Mouse (Mus musculus) neural tube, embryonic 12.5 days (tissue): ENCODE results near the gene Esyt1. TPM values are rescaled to one million over a fixed set of nuclear protein-coding genes. Genes with fewer than 3 reads are reported as not detected.
"Not testable (repeated sequence)": the region's sequence is repeated elsewhere in the genome, so short reads cannot be mapped to it uniquely, and the experiment has no call there.

Experiments
- ATAC-seq: fragments of 200-750 bp; cut with Nextera tagmentation; 2 replicates; pipeline ENCODE4 v1.8.0; 2017; ENCODE audit warnings: low read depth, mild to moderate bottlenecking, moderate TSS enrichment, moderate library complexity; ENCODE audit not compliant: low FRiP score
- H3K27ac ChIP-seq: fragments of 300-500 bp; sonication (generic); 2 replicates; pipeline ENCODE4 v1.5.1; 2016
- H3K27me3 ChIP-seq: fragments of 300-500 bp; sonication (generic); replicated peaks from 2 replicates; pipeline ENCODE4 v1.6.1; 2016; ENCODE audit warnings: mild to moderate bottlenecking
- H3K36me3 ChIP-seq: fragments of 300-500 bp; sonication (generic); 2 replicates; pipeline ENCODE4 v1.6.1; 2016; ENCODE audit warnings: mild to moderate bottlenecking
- H3K4me1 ChIP-seq: fragments of 300-500 bp; sonication (generic); 2 replicates; pipeline ENCODE4 v1.6.1; 2016
- H3K4me2 ChIP-seq: fragments of 300-500 bp; sonication (generic); replicated peaks from 2 replicates; pipeline ENCODE4 v1.6.1; 2016; ENCODE audit warnings: mild to moderate bottlenecking
- H3K4me3 ChIP-seq: fragments of 300-500 bp; sonication (generic); 2 replicates; pipeline ENCODE4 v1.5.1; 2016
- H3K9ac ChIP-seq: fragments of 300-500 bp; sonication (generic); 2 replicates; pipeline ENCODE4 v1.6.1; 2016; ENCODE audit warnings: mild to moderate bottlenecking
- H3K9me3 ChIP-seq: fragments of 300-500 bp; sonication (generic); 2 replicates; pipeline ENCODE4 v1.6.1; 2016; ENCODE audit warnings: mild to moderate bottlenecking
- WGBS: fragments of 180-500 bp; shearing (Covaris S2); methylation state at CpG from one replicate; pipeline ENCODE4 v1.1.7; 2016; 5-methylcytosine and 5-hydroxymethylcytosine counted together
- polyA plus RNA-seq: library from polyadenylated mRNA; unstranded; fragments of >200 nt; fragmentation: Nextera tagmentation; extraction: Ambion mirVana; gene quantifications from 2 replicates; pipeline ENCODE4 v1.2.1, GENCODE M21; 2016

Esyt1 gene
- polyA plus RNA-seq, 1 experiment from 2014 or later: 45.3 TPM

DNA sequence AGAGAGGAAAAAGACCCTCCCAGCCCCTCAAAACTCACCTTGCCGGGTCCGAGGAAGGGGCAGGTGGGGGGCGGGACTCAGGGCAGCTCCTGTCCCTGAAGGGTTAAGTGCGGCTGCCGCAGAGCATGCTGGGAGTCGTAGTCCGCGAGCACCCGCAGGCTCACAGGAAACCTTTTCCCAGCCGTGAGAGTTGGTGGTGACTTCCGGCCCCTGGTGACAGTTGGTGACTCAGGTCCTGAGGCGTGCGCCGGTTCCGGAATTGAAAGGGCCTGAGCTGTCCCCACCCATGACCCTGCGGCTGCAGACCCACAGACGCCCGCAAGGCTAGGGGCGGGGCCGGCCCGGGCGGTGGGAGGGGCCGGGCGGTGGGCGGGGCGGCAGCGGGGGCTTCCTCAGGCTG lies 27.1 kb downstream of the Esyt1 start, which contains the start of gene Myl6b:
Gene Myl6b (minus strand): TSS at position 96 of the 400 bp plus-strand sequence.
- WGBS: under 1% methylated on average over 27 of the region's 27 CpGs
- peak; percentile 78 for ATAC-seq
- Histone ChIP-seq H3K4me1 (peaks cover 21% of the 10 kb centered on the region), H3K27ac (peak within 1 kb of the TSS; percentile 22; the same call in 1 of the 2 replicates), H3K4me2 (peak within 1 kb of the TSS; percentile 79), H3K9me3 (no peaks in the 10 kb centered on the region), H3K4me3 (peak within 1 kb of the TSS; percentile 57), H3K27me3 (no peaks in the 10 kb centered on the region), H3K36me3 (no peaks in the 10 kb centered on the region), H3K9ac (peak within 1 kb of the TSS; percentile 54)

DNA sequence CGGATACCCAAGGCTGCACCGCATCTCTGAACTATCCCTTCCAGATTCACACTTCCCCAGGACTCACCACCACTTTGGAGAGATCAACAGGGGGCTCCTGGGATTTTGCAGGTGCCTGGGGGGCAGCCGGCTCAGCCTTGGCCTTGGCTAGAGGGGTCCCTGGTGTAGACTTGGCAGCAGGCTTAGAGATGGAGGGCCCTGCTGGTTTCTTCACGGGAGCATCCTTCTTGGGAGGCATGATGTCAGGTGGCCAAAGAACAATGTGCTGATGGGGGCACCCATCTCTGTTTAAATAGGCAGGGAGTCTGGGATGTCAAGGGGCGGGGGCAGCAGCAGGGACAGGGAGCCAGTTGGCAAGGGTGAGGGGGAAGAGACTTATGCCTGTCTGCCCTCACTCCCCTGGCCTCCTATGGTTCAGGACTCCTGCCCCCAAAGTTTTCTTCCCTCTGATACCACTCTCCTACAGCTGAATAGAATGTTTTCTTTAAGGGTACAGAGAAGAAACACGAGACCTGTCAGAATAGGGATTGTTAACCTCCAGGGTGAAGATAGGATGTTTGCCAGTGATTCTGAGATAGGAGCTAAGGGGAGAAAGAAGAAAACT lies 28.4 kb downstream of the Esyt1 start:
- Histone ChIP-seq H3K4me2 (peak overlapping the region; percentile 79), H3K4me1 (peaks cover 28% of the 10 kb centered on the region), H3K4me3 (no peak overlapping the region), H3K27me3 (no peaks in the 10 kb centered on the region), H3K9ac (no peak overlapping the region), H3K27ac (no peak overlapping the region), H3K9me3 (no peaks in the 10 kb centered on the region), H3K36me3 (no peaks in the 10 kb centered on the region)
- no peak for ATAC-seq
- 45% methylated on average over 6 of the region's 6 CpGs for WGBS

DNA sequence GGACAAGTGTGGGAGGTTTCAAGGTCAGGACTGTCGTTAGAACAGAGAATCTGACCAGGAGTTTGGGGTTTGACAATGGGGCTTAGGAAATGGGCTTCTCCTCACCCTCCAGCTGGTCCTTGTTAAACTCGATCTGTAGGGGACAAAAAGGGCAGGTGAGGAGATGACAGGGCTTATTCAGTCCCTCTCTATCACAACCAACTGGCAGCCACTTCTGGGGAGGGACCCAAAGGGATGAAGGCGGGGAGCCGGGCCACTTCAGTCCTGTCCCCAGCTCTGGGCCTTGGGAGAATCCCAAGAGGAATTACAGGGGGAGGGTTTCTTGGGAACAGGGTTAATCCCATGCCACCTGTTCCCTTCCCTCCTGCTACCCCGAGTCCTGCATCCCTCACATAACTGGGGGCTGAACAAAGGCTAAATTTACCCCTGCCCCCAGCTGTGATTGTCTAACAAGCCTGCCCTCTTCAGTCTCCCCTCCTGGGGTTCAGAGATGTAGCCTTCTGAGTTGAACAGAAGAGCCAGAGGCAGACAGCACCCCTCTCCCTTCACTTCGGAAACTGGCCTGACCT lies 29.1 kb downstream of the Esyt1 start:
- 43% methylated on average over 6 of the region's 6 CpGs for WGBS
- Histone ChIP-seq H3K4me1 (peaks cover 35% of the 10 kb centered on the region), H3K4me3 (no peak overlapping the region), H3K27ac (no peak overlapping the region), H3K9ac (0 out of 2 replicates have a peak overlapping the region, but pooled peaks have one; percentile 8), H3K36me3 (peaks cover 4% of the 10 kb centered on the region), H3K9me3 (no peaks in the 10 kb centered on the region), H3K27me3 (no peaks in the 10 kb centered on the region), H3K4me2 (no peak overlapping the region)
- ATAC-seq: no peak

DNA sequence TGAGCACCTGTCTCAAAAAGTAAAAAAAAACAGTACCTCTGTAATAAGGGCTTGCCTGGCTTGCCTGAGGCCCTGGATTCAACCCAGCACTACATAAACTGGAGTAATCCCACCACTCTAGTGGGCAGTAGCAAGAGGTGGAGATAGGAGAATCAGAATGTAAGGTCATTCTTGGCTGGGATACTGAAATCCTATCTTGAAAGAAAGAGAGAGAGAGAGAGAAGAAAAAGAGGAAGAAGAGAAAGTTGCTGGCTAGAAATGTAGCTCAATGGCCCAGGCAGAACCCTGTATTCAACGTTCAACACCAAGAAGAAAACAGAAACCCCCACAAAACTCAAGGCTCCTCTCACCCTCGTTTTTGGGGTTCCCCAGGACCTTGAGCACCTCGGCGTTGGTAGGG lies 29.8 kb downstream of the Esyt1 start:
- 80% methylated on average over 4 of the region's 4 CpGs for WGBS
- Histone ChIP-seq H3K4me2 (no peak overlapping the region), H3K27me3 (no peaks in the 10 kb centered on the region), H3K36me3 (peaks cover 11% of the 10 kb centered on the region), H3K4me1 (peaks cover 41% of the 10 kb centered on the region), H3K27ac (no peak overlapping the region), H3K9me3 (no peaks in the 10 kb centered on the region), H3K4me3 (no peak overlapping the region), H3K9ac (no peak overlapping the region)
- ATAC-seq: no peak

DNA sequence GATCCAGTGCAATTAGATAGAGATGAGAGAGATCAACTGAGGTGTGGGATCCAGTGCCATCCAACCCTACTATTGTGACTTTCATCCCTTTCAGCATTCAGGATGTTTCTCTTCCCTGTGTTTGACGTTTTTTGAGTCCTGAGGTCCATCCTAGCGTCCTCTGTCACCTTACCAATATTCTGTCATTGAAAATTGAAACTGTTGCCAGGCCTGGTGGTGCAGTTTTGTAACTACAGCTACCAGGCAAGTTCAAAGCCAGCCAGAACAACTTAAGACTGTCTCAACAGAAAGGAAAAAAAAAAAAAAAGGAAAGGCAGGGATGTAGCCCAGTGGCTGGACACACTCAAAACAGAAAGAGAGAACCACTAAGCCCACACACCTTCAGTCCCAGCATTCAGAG lies 30.4 kb downstream of the Esyt1 start:
- peaks cover 42% of the 10 kb centered on the region for H3K4me1 ChIP-seq
- WGBS: 74% methylated on average over 2 of the region's 2 CpGs
- ATAC-seq: no peak
- no peak overlapping the region for H3K4me3 ChIP-seq
- H3K4me2 ChIP-seq: peak overlapping the region; percentile 84
- H3K9me3 ChIP-seq: no peaks in the 10 kb centered on the region
- no peak overlapping the region for H3K9ac ChIP-seq
- H3K36me3 ChIP-seq: peaks cover 17% of the 10 kb centered on the region
- H3K27ac ChIP-seq: no peak overlapping the region
- no peaks in the 10 kb centered on the region for H3K27me3 ChIP-seq

DNA sequence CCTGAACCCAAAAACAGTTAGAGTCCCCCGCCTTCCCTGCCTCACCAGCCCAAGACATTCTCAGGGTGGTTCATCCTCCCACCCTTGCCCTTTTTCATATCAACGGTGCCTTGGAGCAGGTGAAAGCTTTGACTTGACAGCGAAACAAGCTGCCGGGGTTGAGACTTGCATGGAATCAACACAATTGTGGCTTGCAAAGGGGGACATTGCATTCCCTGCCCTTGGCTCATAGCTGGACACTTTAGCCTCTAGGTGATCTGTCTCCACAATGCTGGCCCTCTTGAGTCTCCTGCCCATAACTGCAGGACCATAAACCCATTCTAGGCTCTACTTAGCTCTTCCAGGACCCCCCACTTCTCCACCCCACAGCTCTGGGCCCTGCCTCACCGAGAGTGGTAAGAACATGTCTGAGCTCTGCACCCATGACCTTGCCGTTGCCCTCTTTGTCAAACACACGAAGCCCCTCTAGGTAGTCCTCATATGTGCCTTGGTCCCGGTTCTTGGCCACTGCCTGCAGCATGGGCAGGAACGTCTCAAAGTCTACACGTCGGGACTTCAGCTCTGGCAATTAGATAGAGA lies 30.9 kb downstream of the Esyt1 start:
- Histone ChIP-seq H3K27ac (peak overlapping the region; percentile 54; the same call in 1 of the 2 replicates), H3K36me3 (peaks cover 23% of the 10 kb centered on the region), H3K27me3 (no peaks in the 10 kb centered on the region), H3K4me1 (peaks cover 42% of the 10 kb centered on the region), H3K4me3 (peak overlapping the region; percentile 66), H3K9me3 (no peaks in the 10 kb centered on the region), H3K4me2 (peak overlapping the region; percentile 84), H3K9ac (peak overlapping the region; percentile 62)
- 62% methylated on average over 11 of the region's 11 CpGs for WGBS
- ATAC-seq: no peak

DNA sequence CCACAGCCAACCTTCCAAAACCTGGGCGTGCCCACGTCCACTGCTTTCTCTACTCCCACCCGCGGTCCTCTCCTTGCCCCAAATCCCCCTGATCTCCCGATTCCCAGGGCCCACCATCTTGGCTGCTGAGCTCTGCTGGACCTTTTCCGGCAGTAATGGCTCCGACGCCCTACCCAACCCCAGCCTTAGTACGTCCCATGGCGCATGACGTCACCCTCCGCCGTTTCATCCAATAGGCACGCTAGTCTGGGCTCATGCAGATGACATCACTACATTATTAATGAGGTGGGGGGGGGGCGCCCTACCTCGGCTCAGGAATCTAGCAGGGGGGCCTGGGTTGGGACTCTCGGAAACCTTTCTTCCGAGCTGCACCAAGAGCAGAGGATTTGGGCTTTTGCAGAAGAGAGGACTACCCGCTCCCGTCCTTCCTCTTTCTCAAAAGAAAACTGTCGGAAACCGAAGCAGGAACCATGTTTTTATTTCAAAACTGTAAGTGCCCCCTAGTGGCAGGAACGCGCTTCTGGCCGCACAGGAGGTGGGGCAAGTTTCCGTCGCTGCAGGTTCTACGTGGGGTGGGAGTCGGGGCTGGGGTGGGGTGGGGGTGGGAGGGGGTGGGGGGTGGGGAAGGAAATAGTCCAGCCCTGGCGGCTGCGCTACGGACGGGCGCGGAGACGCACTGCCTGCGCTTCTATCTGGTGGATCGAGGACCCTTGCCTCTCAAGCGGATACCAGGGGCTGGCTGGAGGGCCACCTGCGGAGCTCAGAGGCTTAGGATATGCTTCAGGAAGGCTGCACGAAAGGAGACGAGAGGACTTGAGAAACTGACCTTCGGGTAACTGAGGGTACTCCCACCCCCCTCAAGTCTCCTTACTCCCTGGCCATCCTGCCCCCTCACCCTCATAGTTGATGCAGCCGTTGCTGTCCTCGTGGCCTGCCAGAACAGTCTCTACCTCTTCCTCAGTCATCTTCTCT lies 31.7 kb downstream of the Esyt1 start, which contains the start of gene Myl6:
Gene Myl6 (minus strand): TSS at position 451 of the 972 bp plus-strand sequence.
- under 1% methylated on average over 45 of the region's 45 CpGs for WGBS
- peak within 1 kb of the TSS; percentile 66 for H3K4me3 ChIP-seq
- peaks cover 36% of the 10 kb centered on the region for H3K4me1 ChIP-seq
- peak; percentile 94 for ATAC-seq
- no peaks in the 10 kb centered on the region for H3K27me3 ChIP-seq
- H3K4me2 ChIP-seq: peak within 1 kb of the TSS; percentile 84
- H3K9ac ChIP-seq: peak within 1 kb of the TSS; percentile 78
- H3K27ac ChIP-seq: peak within 1 kb of the TSS; percentile 54
- H3K36me3 ChIP-seq: peaks cover 29% of the 10 kb centered on the region
- H3K9me3 ChIP-seq: no peaks in the 10 kb centered on the region

DNA sequence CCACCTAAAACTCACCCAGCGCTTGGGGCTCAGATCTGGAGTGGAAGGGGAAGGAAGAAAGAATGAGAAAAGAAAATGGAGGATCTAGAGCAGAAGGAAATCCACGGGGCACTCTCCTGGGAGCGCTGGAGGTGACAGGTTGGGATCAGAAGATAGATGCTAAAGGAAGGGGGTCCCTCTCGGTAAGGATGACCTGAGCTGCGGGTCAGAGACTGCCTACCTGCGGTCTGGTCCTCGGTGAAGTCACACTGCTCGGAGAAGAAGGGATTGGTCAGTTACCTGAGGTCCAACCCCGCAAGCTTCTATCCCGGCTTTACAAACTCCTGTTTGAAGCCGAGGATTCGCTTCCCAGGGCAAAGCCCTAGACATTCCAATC lies 32.4 kb downstream of the Esyt1 start:
- Histone ChIP-seq H3K4me3 (peak overlapping the region; percentile 66), H3K9me3 (no peaks in the 10 kb centered on the region), H3K27ac (peak overlapping the region; percentile 54), H3K27me3 (no peaks in the 10 kb centered on the region), H3K36me3 (peaks cover 36% of the 10 kb centered on the region), H3K4me1 (peaks cover 36% of the 10 kb centered on the region), H3K4me2 (peak overlapping the region; percentile 84), H3K9ac (peak overlapping the region; percentile 78)
- ATAC-seq: peak; percentile 51
- WGBS: under 1% methylated on average over 12 of the region's 12 CpGs

DNA sequence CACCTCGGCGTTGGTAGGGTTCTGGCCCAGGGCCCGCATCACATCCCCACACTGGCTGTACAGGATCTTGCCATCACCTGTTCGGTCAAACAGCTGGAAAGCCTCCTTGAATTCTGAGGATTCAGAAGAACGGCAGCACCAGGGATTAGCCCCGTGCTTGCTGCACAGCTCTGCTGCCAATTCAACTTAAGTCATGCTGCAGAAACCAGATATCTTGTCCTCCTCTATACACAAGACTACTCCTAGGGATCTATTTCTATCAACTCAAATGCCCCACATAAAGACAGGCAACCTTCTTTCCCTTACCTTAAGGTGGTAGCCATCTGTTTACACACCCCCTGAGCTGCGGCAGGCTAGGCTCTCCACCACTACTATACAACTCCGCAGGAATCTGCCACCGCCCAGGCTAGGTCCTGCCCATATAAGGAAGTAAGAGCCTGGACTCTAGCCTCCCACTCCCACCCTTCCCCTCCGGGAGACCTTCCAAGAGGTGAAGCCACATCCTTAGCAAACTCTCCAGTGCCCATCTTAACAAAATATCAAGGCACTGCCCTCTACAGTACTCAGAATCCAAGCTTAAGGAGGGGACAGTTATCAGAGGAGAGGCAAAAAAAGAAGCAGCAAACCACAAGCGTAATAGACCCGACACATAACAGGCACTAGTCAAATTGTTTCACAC lies 32.9 kb downstream of the Esyt1 start:
- peak; percentile 30; the same call in 1 of the 2 replicates for ATAC-seq
- Histone ChIP-seq H3K27ac (peak overlapping the region; percentile 54; the same call in 1 of the 2 replicates), H3K4me2 (peak overlapping the region; percentile 84), H3K4me1 (peaks cover 33% of the 10 kb centered on the region), H3K4me3 (peak overlapping the region; percentile 66), H3K36me3 (peaks cover 41% of the 10 kb centered on the region), H3K9me3 (no peaks in the 10 kb centered on the region), H3K9ac (peak overlapping the region; percentile 78), H3K27me3 (no peaks in the 10 kb centered on the region)
- 35% methylated on average over 12 of the region's 12 CpGs for WGBS

DNA sequence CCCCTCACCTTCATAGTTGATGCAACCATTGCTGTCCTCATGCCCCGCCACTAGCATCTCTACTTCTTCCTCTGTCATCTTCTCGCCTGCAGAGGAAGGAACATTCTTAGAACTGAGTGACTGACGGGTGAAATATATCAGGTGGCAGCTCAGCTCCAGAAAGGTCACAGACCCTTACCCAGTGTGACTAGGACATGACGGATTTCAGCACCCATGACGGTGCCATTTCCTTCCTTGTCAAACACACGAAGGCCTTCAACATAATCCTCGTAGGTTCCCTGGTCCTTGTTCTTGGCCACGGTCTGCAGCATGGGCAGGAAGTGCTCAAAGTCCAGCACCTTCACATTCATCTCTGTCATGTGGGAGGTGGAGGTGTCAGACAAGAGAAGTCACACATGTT lies 33.6 kb downstream of the Esyt1 start:
- not testable (repeated sequence) for H3K9me3 ChIP-seq, H3K27me3 ChIP-seq, H3K27ac ChIP-seq, ATAC-seq
- Histone ChIP-seq H3K4me3 (peak overlapping the region; percentile 66), H3K36me3 (peaks cover 48% of the 10 kb centered on the region), H3K9ac (peak overlapping the region; percentile 78; the same call in 1 of the 2 replicates), H3K4me1 (peaks cover 32% of the 10 kb centered on the region), H3K4me2 (peak overlapping the region; percentile 84)
- 85% methylated on average over 8 of the region's 8 CpGs for WGBS

DNA sequence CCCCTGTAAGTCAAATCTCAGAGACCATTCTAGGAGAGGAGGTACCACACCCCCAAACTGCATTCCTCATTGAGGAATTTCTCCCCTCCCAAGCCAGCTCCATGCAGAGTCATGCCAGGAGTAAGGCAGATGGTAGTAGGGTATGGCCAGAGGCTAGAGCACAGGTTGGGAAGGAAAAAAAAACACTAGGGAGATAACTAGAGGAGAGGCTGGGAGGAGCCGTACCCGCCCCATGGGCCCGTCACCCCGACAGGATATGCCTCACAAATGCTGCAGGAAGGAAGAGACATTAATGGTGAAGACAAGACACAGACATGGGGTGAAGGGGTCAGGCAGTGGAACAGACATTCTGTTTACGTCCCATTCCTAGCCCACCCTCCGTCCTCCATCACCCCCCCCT lies 34.2 kb downstream of the Esyt1 start:
- Histone ChIP-seq H3K4me3 (peak overlapping the region; percentile 66; the same call in 1 of the 2 replicates), H3K4me1 (peaks cover 32% of the 10 kb centered on the region), H3K4me2 (peak overlapping the region; percentile 84), H3K9ac (0 out of 2 replicates have a peak overlapping the region, but pooled peaks have one; percentile 78), H3K27me3 (no peaks in the 10 kb centered on the region), H3K36me3 (peaks cover 52% of the 10 kb centered on the region), H3K27ac (no peak overlapping the region), H3K9me3 (no peaks in the 10 kb centered on the region)
- no peak for ATAC-seq
- WGBS: 65% methylated on average over 6 of the region's 6 CpGs
